Mouse (Mus musculus): Measurements from ENCODE around the gene Klhdc9. TPM values are rescaled to one million over a fixed set of nuclear protein-coding genes. Genes with fewer than 3 reads are reported as not detected.
"Not testable (repeated sequence)": the region's sequence is repeated elsewhere in the genome, so short reads cannot be mapped to it uniquely, and the experiment has no call there.

Gene Klhdc9
- polyA plus RNA-seq, 1 experiment from 2014 or later = 0.76 TPM

GRCm38 (mm10) chr1:171329433-171330215 lies 31.0 kb downstream of the Klhdc9 start:
- H3K27me3 ChIP-seq (replicated peaks) = no peaks in the 10 kb centered on the region
- ATAC-seq (ENCODE audit: extremely low read depth, insufficient number of reproducible peaks, low FRiP score, low TSS enrichment) = peak; percentile 73
- peak overlapping the region; percentile 91 for H3K4me3 ChIP-seq
- H3K27ac ChIP-seq (replicated peaks) = peak overlapping the region; percentile 99
- WGBS = 0% methylated on average over 50 of the region's 61 CpGs
- peak overlapping the region; percentile 78 for H3K4me2 ChIP-seq
- peak overlapping the region; percentile 99 for H3K9ac ChIP-seq
- H3K36me3 ChIP-seq = peaks cover 36% of the 10 kb centered on the region
- H3K9me3 ChIP-seq = no peaks in the 10 kb centered on the region
- peaks cover 62% of the 10 kb centered on the region for H3K4me1 ChIP-seq

- Histone ChIP-seq H3K27ac (replicated peaks) (peak within 1 kb of the TSS; percentile 99), H3K27me3 (replicated peaks) (no peaks in the 10 kb centered on the region), H3K9me3 (no peaks in the 10 kb centered on the region), H3K4me3 (peak within 1 kb of the TSS; percentile 91), H3K4me1 (peaks cover 60% of the 10 kb centered on the region), H3K9ac (peak within 1 kb of the TSS; percentile 99), H3K4me2 (peak within 1 kb of the TSS; percentile 78), H3K36me3 (peaks cover 33% of the 10 kb centered on the region)
- peak; percentile 80 for ATAC-seq (ENCODE audit: extremely low read depth, insufficient number of reproducible peaks, low FRiP score, low TSS enrichment)
- WGBS = under 1% methylated on average over 45 of the region's 48 CpGs
These were observed 31.7 kb downstream of the Klhdc9 start, which contains the start of gene Dedd for GRCm38 (mm10) chr1:171328839-171329432. Dedd (plus strand) TSS chr1:171329145.

GRCm38 (mm10) chr1:171328244-171328643 lies 32.4 kb downstream of the Klhdc9 start:
- ATAC-seq (ENCODE audit: extremely low read depth, insufficient number of reproducible peaks, low FRiP score, low TSS enrichment) = no peak
- Histone ChIP-seq H3K9ac (peak overlapping the region; percentile 99), H3K9me3 (no peaks in the 10 kb centered on the region), H3K4me3 (peak overlapping the region; percentile 91), H3K4me2 (peak overlapping the region; percentile 78), H3K27me3 (replicated peaks) (no peaks in the 10 kb centered on the region), H3K4me1 (peaks cover 53% of the 10 kb centered on the region), H3K36me3 (peaks cover 26% of the 10 kb centered on the region), H3K27ac (replicated peaks) (peak overlapping the region; percentile 99)
- 22% methylated on average over 9 of the region's 9 CpGs for WGBS

- not testable (repeated sequence) for ATAC-seq (ENCODE audit: extremely low read depth, insufficient number of reproducible peaks, low FRiP score, low TSS enrichment); H3K4me3 ChIP-seq; H3K9ac ChIP-seq; H3K27me3 ChIP-seq (replicated peaks); H3K27ac ChIP-seq (replicated peaks); H3K4me2 ChIP-seq; H3K9me3 ChIP-seq
- peaks cover 16% of the 10 kb centered on the region for H3K36me3 ChIP-seq
- 73% methylated on average over 4 of the region's 4 CpGs for WGBS
- H3K4me1 ChIP-seq = peaks cover 39% of the 10 kb centered on the region
These were observed 34.0 kb downstream of the Klhdc9 start for GRCm38 (mm10) chr1:171326588-171326987.

GRCm38 (mm10) chr1:171325571-171325970 lies 35.0 kb downstream of the Klhdc9 start:
- Histone ChIP-seq H3K4me2 (no peak overlapping the region), H3K27me3 (replicated peaks) (no peaks in the 10 kb centered on the region), H3K4me3 (no peak overlapping the region), H3K9ac (no peak overlapping the region), H3K4me1 (peaks cover 29% of the 10 kb centered on the region), H3K27ac (replicated peaks) (no peak overlapping the region), H3K9me3 (no peaks in the 10 kb centered on the region), H3K36me3 (peaks cover 16% of the 10 kb centered on the region)
- WGBS = 69% methylated on average over 2 of the region's 2 CpGs
- ATAC-seq (ENCODE audit: extremely low read depth, insufficient number of reproducible peaks, low FRiP score, low TSS enrichment) = no peak

- peaks cover 16% of the 10 kb centered on the region for H3K36me3 ChIP-seq
- no peaks in the 10 kb centered on the region for H3K9me3 ChIP-seq
- no peak overlapping the region for H3K4me2 ChIP-seq
- 0 out of 2 replicates have a peak overlapping the region, but pooled peaks have one; percentile 12 for H3K27ac ChIP-seq (replicated peaks)
- H3K4me1 ChIP-seq = peaks cover 12% of the 10 kb centered on the region
- no peak overlapping the region for H3K4me3 ChIP-seq
- no peaks in the 10 kb centered on the region for H3K27me3 ChIP-seq (replicated peaks)
- no peak for ATAC-seq (ENCODE audit: extremely low read depth, insufficient number of reproducible peaks, low FRiP score, low TSS enrichment)
- H3K9ac ChIP-seq = no peak overlapping the region
- WGBS = 78% methylated on average over 1 of the region's 1 CpGs
These were observed 38.6 kb downstream of the Klhdc9 start for GRCm38 (mm10) chr1:171322012-171322411.

- H3K4me3 ChIP-seq = no peak overlapping the region
- ATAC-seq (ENCODE audit: extremely low read depth, insufficient number of reproducible peaks, low FRiP score, low TSS enrichment) = no peak
- peaks cover 15% of the 10 kb centered on the region for H3K36me3 ChIP-seq
- H3K9me3 ChIP-seq = no peaks in the 10 kb centered on the region
- no peak overlapping the region for H3K27ac ChIP-seq (replicated peaks)
- H3K27me3 ChIP-seq (replicated peaks) = no peaks in the 10 kb centered on the region
- H3K9ac ChIP-seq = no peak overlapping the region
- peaks cover 10% of the 10 kb centered on the region for H3K4me1 ChIP-seq
- no peak overlapping the region for H3K4me2 ChIP-seq
These were observed 39.2 kb downstream of the Klhdc9 start for GRCm38 (mm10) chr1:171321415-171321814.

GRCm38 (mm10) chr1:171320151-171320550 lies 40.4 kb downstream of the Klhdc9 start:
- peaks cover 4% of the 10 kb centered on the region; the same call in 1 of the 2 replicates for H3K36me3 ChIP-seq
- peak overlapping the region; percentile 29 for H3K4me3 ChIP-seq
- H3K9me3 ChIP-seq = peaks cover 8% of the 10 kb centered on the region; the same call in 1 of the 2 replicates
- H3K27me3 ChIP-seq (replicated peaks) = no peaks in the 10 kb centered on the region
- peak overlapping the region; percentile 56 for H3K4me2 ChIP-seq
- no peak for ATAC-seq (ENCODE audit: extremely low read depth, insufficient number of reproducible peaks, low FRiP score, low TSS enrichment)
- no peaks in the 10 kb centered on the region for H3K4me1 ChIP-seq
- WGBS = 17% methylated on average over 5 of the region's 5 CpGs
- H3K27ac ChIP-seq (replicated peaks) = no peak overlapping the region
- H3K9ac ChIP-seq = peak overlapping the region; percentile 48; the same call in 1 of the 2 replicates

GRCm38 (mm10) chr1:171319748-171320147 lies 40.9 kb downstream of the Klhdc9 start:
- H3K9ac ChIP-seq = peak overlapping the region; percentile 48; the same call in 1 of the 2 replicates
- WGBS = 19% methylated on average over 7 of the region's 7 CpGs

GRCm38 (mm10) chr1:171309321-171309720 lies 51.3 kb downstream of the Klhdc9 start:
- H3K36me3 ChIP-seq = no peaks in the 10 kb centered on the region
- ATAC-seq (ENCODE audit: extremely low read depth, insufficient number of reproducible peaks, low FRiP score, low TSS enrichment) = no peak
- H3K4me1 ChIP-seq = peaks cover 11% of the 10 kb centered on the region; the same call in 1 of the 2 replicates
- 63% methylated on average over 2 of the region's 2 CpGs for WGBS
- H3K4me2 ChIP-seq = no peak overlapping the region
- H3K27ac ChIP-seq (replicated peaks) = no peak overlapping the region
- no peak overlapping the region for H3K4me3 ChIP-seq
- no peaks in the 10 kb centered on the region for H3K9me3 ChIP-seq
- H3K9ac ChIP-seq = no peak overlapping the region
- no peaks in the 10 kb centered on the region for H3K27me3 ChIP-seq (replicated peaks)

More at GRCm38 (mm10) chr1:171319748-171320147, 40.9 kb downstream of the Klhdc9 start:
- peak overlapping the region; percentile 29 for H3K4me3 ChIP-seq
- H3K36me3 ChIP-seq = peaks cover 4% of the 10 kb centered on the region; the same call in 1 of the 2 replicates
- H3K4me2 ChIP-seq = peak overlapping the region; percentile 56
- no peak overlapping the region for H3K27ac ChIP-seq (replicated peaks)
- peaks cover 8% of the 10 kb centered on the region; the same call in 1 of the 2 replicates for H3K9me3 ChIP-seq
- H3K4me1 ChIP-seq = no peaks in the 10 kb centered on the region
- ATAC-seq (ENCODE audit: extremely low read depth, insufficient number of reproducible peaks, low FRiP score, low TSS enrichment) = no peak
- H3K27me3 ChIP-seq (replicated peaks) = no peaks in the 10 kb centered on the region

Data from heart, embryonic 13.5 days (tissue).